Mouse (Mus musculus) urinary bladder, adult 18-20 months (tissue): Measurements from ENCODE around the gene Slc26a10.
A peak's percentile ranks its signal among the peaks of the same experiment; 100 is the strongest.

Experiments used
- DNase-seq, 2 experiments: peaks; one replicate each; pipeline ENCODE4 v3.0.0; 2022; ENCODE audit warnings: low spot score in 2 of 2, mixed read lengths in 2 of 2

Slc26a10 gene

DNA sequence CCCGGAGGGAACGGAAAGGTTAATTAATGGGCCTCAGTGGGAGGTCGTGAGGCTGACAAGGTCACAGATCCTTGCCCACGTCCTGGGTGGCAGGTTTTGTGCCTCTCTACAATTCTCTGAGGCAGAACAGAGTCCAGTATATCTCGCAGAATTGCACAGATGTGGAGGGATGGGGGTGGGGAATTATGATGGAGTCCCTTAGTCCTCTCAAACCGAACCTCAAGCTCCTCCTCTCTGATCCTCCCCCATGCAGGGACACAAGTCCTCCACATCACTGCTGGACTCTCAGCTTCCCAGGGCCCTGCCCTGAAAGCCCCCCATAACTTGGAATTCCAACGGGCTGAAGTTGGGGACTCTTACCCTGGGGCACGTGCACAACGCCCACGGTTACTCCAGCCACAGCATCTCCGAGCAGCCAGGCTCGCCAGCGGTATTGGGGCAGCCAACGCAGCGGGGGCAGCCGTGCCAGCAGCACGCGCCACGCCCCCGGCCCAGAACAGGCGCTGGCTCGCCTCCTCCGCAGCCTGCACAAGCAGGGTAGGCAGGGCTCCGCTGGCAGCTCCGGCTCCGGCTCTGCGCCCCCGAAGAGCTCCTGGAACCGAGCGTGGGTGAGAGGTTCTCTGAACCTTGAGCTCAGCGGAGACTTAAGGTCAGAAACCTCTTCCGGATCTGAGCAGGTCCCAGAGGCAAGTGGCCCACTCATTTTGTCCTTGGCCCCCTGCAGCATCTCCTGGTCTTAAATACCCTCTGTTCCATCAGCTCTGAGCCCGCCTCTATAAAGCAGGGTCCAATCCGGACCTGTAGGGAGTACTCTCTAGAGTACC is at the start of gene Slc26a10:
Gene Slc26a10 (minus strand): TSS at position 775 of the 824 bp plus-strand sequence.
- DNase-seq: no peak

GRCm38 (mm10) chr10:127228897-127229296 is 48.5 kb upstream of the Slc26a10 start:
- peak in 1 of 2 experiments; percentile 10 for DNase-seq

- no peak for DNase-seq
Measured at GRCm38 (mm10) chr10:127227163-127227562, 46.7 kb upstream of the Slc26a10 start.

DNA sequence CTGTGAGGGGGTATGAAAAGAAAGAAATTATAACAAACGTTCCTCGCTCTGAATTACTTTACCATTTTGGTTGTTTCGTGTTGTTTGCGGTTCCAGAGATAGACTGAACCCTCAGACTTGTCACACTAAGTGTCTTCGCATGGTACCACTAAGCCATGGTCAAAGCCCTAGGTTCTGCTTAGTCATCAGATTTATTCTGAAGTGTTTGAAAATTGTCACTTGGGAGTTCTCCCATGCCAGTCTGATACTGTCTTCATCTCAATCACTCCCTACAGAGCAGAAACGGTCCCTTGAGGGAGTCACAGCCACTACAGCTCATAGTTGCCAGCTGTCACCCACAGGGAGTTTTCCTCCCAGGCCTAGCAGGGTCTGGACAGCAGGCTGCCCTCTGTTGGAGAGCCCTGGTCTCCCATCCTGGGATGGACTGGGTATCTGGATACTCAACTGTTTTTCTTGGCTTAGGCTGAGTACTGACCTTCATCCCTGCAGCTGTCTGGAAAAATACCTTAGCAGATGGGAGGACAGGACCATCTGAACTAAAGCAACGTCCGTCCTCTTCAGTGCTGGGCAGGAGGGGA is 46.0 kb upstream of the Slc26a10 start:
- no peak for DNase-seq

DNA sequence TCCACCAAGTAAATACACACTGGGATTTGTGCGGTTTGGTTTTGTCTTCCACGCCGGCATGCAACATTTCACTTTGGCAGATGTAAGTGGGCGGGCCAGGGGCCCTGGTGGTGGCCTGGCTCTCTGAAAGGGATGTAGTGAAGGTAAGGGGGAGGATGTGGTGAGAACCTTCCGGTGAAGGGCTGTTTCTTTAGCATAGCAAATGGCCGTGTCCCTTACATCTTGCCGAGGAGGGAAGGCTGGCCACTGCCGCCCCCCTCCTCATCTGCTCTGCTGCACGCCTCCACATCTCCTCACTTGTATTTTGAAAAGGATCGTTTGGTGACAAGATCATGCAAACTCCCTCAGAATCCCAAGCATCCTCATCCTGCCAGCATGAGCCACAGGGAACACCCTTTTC is 45.3 kb upstream of the Slc26a10 start:
- DNase-seq: no peak

DNA sequence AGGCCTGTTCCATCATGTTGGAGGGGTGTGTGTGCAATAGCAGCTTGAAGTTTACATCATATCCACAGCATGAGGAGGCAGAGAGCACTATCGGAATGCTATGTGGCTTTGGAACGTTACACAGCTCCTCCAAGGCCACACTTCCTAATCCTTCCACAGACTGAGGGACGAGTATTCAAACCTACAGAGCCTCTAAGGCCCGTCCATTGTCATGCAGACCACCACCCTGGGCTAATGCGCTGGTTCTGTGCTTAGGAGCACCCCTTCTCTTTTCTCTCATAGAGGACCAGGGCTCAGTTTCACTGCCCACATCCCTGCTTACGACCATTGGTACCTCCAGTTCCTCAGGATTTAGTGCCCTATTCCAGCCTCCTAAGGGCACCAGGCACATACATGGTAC is 44.8 kb upstream of the Slc26a10 start:
- DNase-seq: no peak

GRCm38 (mm10) chr10:127218339-127218738 is 37.9 kb upstream of the Slc26a10 start:
- no peak for DNase-seq

GRCm38 (mm10) chr10:127217177-127217576 is 36.7 kb upstream of the Slc26a10 start:
- no peak for DNase-seq

GRCm38 (mm10) chr10:127216456-127216855 is 36.0 kb upstream of the Slc26a10 start:
- DNase-seq: no peak

DNA sequence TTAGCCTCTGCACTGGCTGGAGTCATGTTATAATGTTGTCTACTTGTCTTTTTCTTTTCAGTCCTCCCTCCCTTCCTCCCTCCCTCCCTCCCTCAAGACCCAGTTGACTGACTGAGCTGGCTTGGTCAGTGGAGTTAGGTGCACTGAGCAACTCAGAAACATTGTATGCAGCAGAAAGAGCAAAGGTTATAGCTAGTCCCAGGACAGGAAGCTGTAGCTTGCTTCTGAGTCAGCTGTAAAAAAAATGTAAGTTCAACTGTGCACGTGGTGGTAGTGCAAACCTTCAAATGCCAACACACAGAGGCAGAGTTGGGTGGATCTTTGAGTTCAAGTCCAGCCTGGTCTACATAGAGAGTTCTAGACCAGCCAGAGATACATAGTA is 34.0 kb upstream of the Slc26a10 start:
- no peak for DNase-seq

- no peak for DNase-seq
Measured at GRCm38 (mm10) chr10:127213704-127214421, 33.4 kb upstream of the Slc26a10 start.

- no peak for DNase-seq
Measured at GRCm38 (mm10) chr10:127213272-127213671, 32.8 kb upstream of the Slc26a10 start.

- DNase-seq: peak; percentile 91 to 92
Measured at GRCm38 (mm10) chr10:127211414-127211854, 31.0 kb upstream of the Slc26a10 start, which contains the start of gene Pip4k2c. Pip4k2c (minus strand) TSS chr10:127211585.

DNA sequence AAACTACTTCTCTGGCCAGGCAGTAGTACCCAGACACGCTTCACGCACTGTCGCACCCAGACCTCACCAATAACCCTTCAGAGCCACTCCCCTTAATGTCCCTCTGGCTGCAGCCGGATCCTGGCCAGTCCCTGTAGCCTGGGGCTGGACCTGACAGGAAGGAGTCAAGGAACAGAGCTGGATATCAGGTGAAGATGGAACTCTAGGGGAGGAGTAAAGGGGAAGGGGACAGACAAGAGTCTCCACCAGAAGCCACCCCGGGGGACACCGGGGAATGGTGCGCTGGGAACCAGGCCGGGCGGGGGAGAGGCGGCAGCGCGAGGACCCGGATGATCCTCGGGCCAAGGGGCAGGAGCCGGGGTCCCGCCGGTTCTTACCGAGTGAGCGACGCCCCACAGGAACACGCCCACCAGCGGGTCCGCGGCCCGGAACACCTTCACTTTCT is 30.5 kb upstream of the Slc26a10 start:
- no peak for DNase-seq

DNA sequence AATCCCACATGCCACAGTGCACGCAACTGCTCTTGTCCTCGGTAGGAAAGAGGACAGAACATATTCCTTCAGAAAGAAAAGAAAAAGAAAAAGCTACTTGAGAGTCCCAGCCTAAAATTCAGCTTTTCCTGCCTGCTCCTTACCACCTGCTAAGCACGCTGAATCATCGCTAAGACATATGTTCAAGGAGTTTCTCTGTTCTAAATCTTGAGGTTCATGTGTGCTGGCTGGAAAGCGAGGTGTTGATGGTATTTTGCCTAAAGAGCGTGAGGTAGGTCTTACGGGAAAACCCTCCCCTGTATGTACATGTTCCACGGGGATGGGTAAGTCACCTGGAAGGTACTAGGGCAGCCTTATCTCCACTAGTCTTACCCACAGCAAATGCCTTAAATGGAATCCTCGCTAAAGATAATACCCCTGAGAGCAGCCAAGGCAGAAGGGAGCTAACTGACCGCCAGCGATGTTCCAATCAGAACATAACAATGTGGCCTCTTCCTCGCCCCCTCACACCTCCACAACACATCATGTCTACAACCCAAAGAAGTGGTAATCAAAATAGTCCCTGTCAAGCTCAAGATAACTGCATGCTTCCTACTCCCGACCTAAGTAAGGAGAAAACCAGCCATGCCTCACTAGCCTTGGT is 29.6 kb upstream of the Slc26a10 start:
- no peak for DNase-seq

DNA sequence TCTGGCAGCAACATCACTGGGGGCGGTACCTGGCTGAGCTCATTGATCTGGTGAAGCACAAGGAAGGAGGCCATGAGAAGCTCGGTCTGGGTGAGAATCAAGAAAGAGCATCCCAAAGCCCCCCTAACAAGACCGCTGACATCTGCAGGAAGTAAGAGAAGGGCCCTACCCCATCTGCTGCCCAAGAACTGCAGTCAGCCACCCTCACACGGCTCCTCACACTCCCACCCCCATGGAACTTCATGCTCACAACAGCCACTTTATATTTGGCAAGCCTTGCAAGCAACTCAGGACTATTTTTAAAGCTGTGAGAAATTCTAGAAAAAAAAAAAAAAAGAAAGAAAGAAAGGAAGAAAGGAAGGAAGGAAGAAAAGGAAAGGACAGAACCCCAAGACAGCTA is 28.5 kb upstream of the Slc26a10 start:
- DNase-seq: no peak

GRCm38 (mm10) chr10:127205373-127205772 is 24.9 kb upstream of the Slc26a10 start:
- DNase-seq: no peak

GRCm38 (mm10) chr10:127204589-127204988 is 24.1 kb upstream of the Slc26a10 start:
- DNase-seq: no peak

- no peak for DNase-seq
Measured at GRCm38 (mm10) chr10:127203106-127203505, 22.7 kb upstream of the Slc26a10 start.

DNA sequence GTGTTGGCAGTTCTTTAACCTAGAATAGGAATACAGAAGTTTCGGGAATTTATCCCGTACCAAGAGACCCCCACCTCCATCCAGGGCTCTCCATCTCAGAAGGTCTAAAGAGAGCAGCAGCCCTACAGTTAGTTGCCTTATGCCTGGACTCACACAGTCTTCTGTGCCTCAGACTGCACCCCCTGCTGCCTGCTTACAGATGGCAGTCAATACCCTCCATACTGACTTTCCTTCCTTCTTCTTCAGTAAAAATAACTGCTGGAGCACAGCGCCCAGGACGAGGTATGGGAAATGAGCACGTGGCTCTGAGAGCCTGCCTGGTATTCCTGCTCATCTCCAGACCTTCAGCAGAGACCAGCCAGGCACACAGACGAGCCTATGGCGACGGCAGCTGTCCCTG is 19.8 kb upstream of the Slc26a10 start:
- no peak for DNase-seq

GRCm38 (mm10) chr10:127199474-127199873 is 19.0 kb upstream of the Slc26a10 start:
- DNase-seq: no peak

- DNase-seq: no peak
Measured at GRCm38 (mm10) chr10:127199068-127199467, 18.6 kb upstream of the Slc26a10 start.
